Mouse (Mus musculus): ENCODE data around the gene Klrb1b. TPM values are rescaled to one million over a fixed set of nuclear protein-coding genes. Genes with fewer than 3 reads are reported as not detected.
"Not testable (repeated sequence)": the region's sequence is repeated elsewhere in the genome, so short reads cannot be mapped to it uniquely, and the experiment has no call there.

The Klrb1b gene
- polyA plus RNA-seq, 1 experiment from 2014 or later: 0.56 TPM

DNA sequence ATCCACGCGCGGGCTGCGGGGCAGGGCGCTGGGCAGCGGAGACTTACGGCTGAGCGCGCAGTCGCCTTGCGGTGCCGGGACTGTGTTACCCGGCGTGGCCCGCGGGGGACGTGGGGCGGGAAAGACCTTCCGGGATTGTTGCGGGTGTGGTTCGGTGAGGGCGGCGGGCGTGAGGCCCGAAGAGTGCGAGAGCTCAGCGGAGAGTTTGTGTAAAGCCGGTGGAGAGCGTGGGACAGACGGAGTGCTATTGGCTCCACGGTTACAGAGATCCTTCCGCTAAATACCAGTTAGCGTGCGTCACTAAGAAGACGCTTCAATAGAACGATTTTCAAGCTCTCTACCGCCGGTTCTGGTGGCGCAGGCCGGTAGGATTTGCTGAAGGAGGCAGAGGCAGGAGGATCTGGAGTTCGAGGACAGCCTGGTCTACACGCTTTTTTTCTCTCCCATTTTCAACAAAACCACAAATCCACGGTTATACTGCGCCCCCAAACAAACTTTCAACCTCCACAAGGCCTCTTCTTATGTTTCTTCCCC, 16.9 kb upstream of the Klrb1b start:
- peaks cover 16% of the 10 kb centered on the region; the same call in 1 of the 2 replicates for H3K4me1 ChIP-seq (ENCODE audit: control insufficient read depth, insufficient read depth, low read length)
- H3K4me3 ChIP-seq (replicated peaks; ENCODE audit: low read length): peak overlapping the region; percentile 73
- peak overlapping the region; percentile 98 for H3K27ac ChIP-seq (ENCODE audit: low read length)
- WGBS: under 1% methylated on average over 44 of the region's 44 CpGs
- no peaks in the 10 kb centered on the region for H3K36me3 ChIP-seq (ENCODE audit: control insufficient read depth, insufficient read depth, low read length)
- H3K9me3 ChIP-seq (replicated peaks; ENCODE audit: control insufficient read depth, low read length): no peaks in the 10 kb centered on the region
- H3K27me3 ChIP-seq (ENCODE audit: control insufficient read depth, insufficient read depth, low read length): no peaks in the 10 kb centered on the region
- peak; percentile 86 for ATAC-seq (ENCODE audit: insufficient read depth, low FRiP score)
- H3K9ac ChIP-seq (ENCODE audit: low read length): peak overlapping the region; percentile 90
- peak overlapping the region; percentile 77 for H3K4me2 ChIP-seq (ENCODE audit: low read depth, low read length)

DNA sequence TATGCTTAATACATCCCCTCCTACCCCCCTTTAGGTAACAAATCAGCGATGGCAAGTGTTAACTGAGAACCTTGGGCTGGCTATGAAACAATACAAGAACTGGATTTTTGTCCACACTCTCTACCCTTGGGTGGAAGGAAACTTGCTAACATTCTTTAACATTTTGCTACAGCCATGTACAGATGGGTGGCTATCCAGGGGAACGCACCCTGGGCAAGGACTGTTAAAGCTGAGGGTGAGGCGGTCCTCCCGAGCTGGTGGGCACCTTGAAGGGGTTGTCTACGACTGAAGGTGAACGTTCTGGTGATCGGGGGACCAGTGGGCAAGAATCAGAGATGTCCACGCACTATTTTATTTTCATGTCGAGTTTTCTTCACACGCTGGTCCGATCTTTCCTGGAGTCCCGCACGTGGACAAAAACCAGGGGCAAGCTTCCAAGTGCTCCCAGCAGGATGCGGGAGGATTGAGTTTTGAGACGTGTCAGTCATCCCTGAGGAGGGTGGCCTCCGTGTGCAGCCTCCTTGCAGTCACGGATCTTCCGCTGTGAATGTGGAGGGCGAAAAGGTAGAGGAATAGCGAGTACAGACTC, 16.3 kb upstream of the Klrb1b start:
- Histone ChIP-seq H3K4me2 (ENCODE audit: low read depth, low read length) (peak overlapping the region; percentile 68), H3K27me3 (ENCODE audit: control insufficient read depth, insufficient read depth, low read length) (no peaks in the 10 kb centered on the region), H3K4me3 (replicated peaks; ENCODE audit: low read length) (peak overlapping the region; percentile 73), H3K36me3 (ENCODE audit: control insufficient read depth, insufficient read depth, low read length) (no peaks in the 10 kb centered on the region), H3K9ac (ENCODE audit: low read length) (peak overlapping the region; percentile 90), H3K4me1 (ENCODE audit: control insufficient read depth, insufficient read depth, low read length) (peaks cover 16% of the 10 kb centered on the region; the same call in 1 of the 2 replicates), H3K9me3 (replicated peaks; ENCODE audit: control insufficient read depth, low read length) (no peaks in the 10 kb centered on the region), H3K27ac (ENCODE audit: low read length) (peak overlapping the region; percentile 97)
- WGBS: under 1% methylated on average over 20 of the region's 20 CpGs
- ATAC-seq (ENCODE audit: insufficient read depth, low FRiP score): no peak

GRCm38 (mm10) chr6:128841327-128842089, 15.4 kb upstream of the Klrb1b start:
- peak overlapping the region; percentile 68 for H3K4me2 ChIP-seq (ENCODE audit: low read depth, low read length)
- H3K4me3 ChIP-seq (replicated peaks; ENCODE audit: low read length): peak overlapping the region; percentile 73
- 48% methylated on average over 4 of the region's 4 CpGs for WGBS
- H3K9me3 ChIP-seq (replicated peaks; ENCODE audit: control insufficient read depth, low read length): no peaks in the 10 kb centered on the region
- peak overlapping the region; percentile 90 for H3K9ac ChIP-seq (ENCODE audit: low read length)
- no peak for ATAC-seq (ENCODE audit: insufficient read depth, low FRiP score)
- peaks cover 16% of the 10 kb centered on the region; the same call in 1 of the 2 replicates for H3K4me1 ChIP-seq (ENCODE audit: control insufficient read depth, insufficient read depth, low read length)
- H3K27me3 ChIP-seq (ENCODE audit: control insufficient read depth, insufficient read depth, low read length): no peaks in the 10 kb centered on the region
- no peaks in the 10 kb centered on the region for H3K36me3 ChIP-seq (ENCODE audit: control insufficient read depth, insufficient read depth, low read length)
- H3K27ac ChIP-seq (ENCODE audit: low read length): peak overlapping the region; percentile 97; the same call in 1 of the 2 replicates

DNA sequence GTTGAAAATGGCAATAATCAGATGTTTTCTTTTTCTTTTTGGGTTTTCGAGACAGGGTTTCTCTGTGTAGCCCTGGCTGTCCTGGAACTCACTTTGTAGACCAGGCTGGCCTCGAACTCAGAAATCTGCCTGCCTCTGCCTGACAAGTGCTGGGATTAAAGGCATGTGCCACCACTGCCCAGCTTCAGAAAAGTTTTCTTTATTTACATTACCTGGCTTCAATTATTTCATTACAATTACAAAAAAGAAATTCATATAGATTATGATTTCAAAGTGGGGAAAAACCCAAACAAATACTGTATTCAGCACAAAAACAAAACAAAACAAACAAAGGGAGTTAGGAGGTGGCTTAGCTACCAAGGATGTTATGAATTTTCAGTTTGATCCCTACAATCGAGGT, 14.5 kb upstream of the Klrb1b start:
- H3K4me1 ChIP-seq (ENCODE audit: control insufficient read depth, insufficient read depth, low read length): peaks cover 16% of the 10 kb centered on the region; the same call in 1 of the 2 replicates
- not testable (repeated sequence) for H3K9ac ChIP-seq (ENCODE audit: low read length); ATAC-seq (ENCODE audit: insufficient read depth, low FRiP score); H3K27me3 ChIP-seq (ENCODE audit: control insufficient read depth, insufficient read depth, low read length); H3K27ac ChIP-seq (ENCODE audit: low read length); H3K36me3 ChIP-seq (ENCODE audit: control insufficient read depth, insufficient read depth, low read length); H3K9me3 ChIP-seq (replicated peaks; ENCODE audit: control insufficient read depth, low read length); H3K4me2 ChIP-seq (ENCODE audit: low read depth, low read length); H3K4me3 ChIP-seq (replicated peaks; ENCODE audit: low read length)
- WGBS: 87% methylated on average over 3 of the region's 3 CpGs

GRCm38 (mm10) chr6:128839921-128840320, 13.8 kb upstream of the Klrb1b start:
- no peak for ATAC-seq (ENCODE audit: insufficient read depth, low FRiP score)
- Histone ChIP-seq H3K4me3 (replicated peaks; ENCODE audit: low read length) (peak overlapping the region; percentile 86), H3K9me3 (replicated peaks; ENCODE audit: control insufficient read depth, low read length) (no peaks in the 10 kb centered on the region), H3K36me3 (ENCODE audit: control insufficient read depth, insufficient read depth, low read length) (no peaks in the 10 kb centered on the region), H3K4me1 (ENCODE audit: control insufficient read depth, insufficient read depth, low read length) (peaks cover 16% of the 10 kb centered on the region; the same call in 1 of the 2 replicates), H3K4me2 (ENCODE audit: low read depth, low read length) (peak overlapping the region; percentile 75), H3K27ac (ENCODE audit: low read length) (peak overlapping the region; percentile 99; the same call in 1 of the 2 replicates), H3K9ac (ENCODE audit: low read length) (no peak overlapping the region), H3K27me3 (ENCODE audit: control insufficient read depth, insufficient read depth, low read length) (no peaks in the 10 kb centered on the region)
- 53% methylated on average over 7 of the region's 7 CpGs for WGBS

DNA sequence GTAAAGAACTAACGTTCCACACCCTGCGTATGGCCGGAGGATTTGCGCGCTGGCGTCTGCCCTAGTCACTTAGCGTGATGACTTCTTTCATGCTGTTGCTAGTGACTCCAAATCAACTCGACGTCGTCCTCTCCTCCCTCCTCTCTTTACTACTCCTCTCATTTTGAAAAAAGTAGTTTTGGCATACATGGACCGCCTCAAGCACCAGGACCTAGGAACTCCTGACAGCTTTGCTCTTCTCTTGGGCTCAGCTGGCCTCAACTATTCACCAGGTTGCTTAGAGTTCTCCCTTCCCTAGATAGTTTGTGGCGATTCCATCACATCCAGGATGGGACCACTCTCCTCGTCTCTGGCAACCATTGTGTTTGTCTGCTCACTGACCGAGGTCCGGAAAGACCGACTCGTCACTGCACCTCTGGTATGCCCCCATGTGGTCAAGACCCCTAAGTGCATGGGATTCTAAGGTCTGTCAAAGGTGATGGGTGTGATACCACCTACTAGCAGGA, 13.2 kb upstream of the Klrb1b start:
- Histone ChIP-seq H3K4me2 (ENCODE audit: low read depth, low read length) (peak overlapping the region; percentile 75), H3K4me1 (ENCODE audit: control insufficient read depth, insufficient read depth, low read length) (peaks cover 12% of the 10 kb centered on the region; the same call in 1 of the 2 replicates), H3K36me3 (ENCODE audit: control insufficient read depth, insufficient read depth, low read length) (no peaks in the 10 kb centered on the region), H3K9me3 (replicated peaks; ENCODE audit: control insufficient read depth, low read length) (no peaks in the 10 kb centered on the region), H3K4me3 (replicated peaks; ENCODE audit: low read length) (peak overlapping the region; percentile 86), H3K9ac (ENCODE audit: low read length) (peak overlapping the region; percentile 59), H3K27me3 (ENCODE audit: control insufficient read depth, insufficient read depth, low read length) (no peaks in the 10 kb centered on the region), H3K27ac (ENCODE audit: low read length) (peak overlapping the region; percentile 99)
- under 1% methylated on average over 17 of the region's 17 CpGs for WGBS
- ATAC-seq (ENCODE audit: insufficient read depth, low FRiP score): peak; percentile 2; the same call in 1 of the 2 replicates

DNA sequence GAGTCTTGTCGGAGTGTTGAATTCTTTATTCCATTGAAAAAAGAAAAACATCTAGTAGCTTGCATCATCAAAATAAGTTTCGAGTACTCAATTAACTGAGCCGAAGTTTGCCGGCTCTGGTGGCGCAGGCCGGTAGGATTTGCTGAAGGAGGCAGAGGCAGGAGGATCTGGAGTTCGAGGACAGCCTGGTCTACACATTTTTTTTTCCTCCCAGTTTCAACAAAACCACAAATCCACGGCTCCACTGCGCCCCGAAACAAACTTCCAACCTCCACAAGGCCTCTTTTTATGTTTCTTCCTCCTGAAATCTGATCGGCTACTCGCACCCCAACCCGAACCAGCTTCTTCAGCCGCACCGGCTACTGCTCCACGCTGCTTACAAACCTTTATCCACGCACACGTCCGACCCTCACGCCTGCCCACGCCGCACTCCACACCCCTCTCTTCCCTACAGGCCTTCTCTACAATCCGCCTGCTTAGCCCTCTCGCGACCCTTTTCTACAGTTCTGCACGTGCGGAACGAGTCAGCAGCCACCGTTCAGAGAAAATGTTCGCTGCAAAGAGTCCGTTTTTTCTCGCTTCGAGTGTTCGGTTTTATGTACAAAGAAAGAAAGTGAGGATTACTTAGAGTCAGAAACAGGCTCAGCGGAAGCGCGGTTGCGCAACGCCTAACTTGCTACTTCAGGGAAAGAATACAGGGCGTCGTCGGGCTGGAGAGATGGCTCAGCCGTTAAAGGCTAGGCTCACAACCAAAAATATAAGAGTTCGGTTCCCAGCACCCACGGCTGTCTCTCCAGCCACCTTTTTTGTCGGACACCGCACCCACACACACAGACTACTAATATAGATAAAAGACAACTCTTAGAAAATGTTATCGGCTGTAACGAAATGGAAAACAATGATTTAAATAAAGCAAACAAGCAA, 12.5 kb upstream of the Klrb1b start:
- H3K4me2 ChIP-seq (ENCODE audit: low read depth, low read length): peak overlapping the region; percentile 75
- under 1% methylated on average over 49 of the region's 49 CpGs for WGBS
- peak overlapping the region; percentile 86 for H3K4me3 ChIP-seq (replicated peaks; ENCODE audit: low read length)
- H3K4me1 ChIP-seq (ENCODE audit: control insufficient read depth, insufficient read depth, low read length): 0 out of 2 replicates have a peak, but pooled peaks cover 9% of the 10 kb centered on the region
- H3K9me3 ChIP-seq (replicated peaks; ENCODE audit: control insufficient read depth, low read length): no peaks in the 10 kb centered on the region
- peak; percentile 64 for ATAC-seq (ENCODE audit: insufficient read depth, low FRiP score)
- no peaks in the 10 kb centered on the region for H3K36me3 ChIP-seq (ENCODE audit: control insufficient read depth, insufficient read depth, low read length)
- peak overlapping the region; percentile 99 for H3K27ac ChIP-seq (ENCODE audit: low read length)
- no peaks in the 10 kb centered on the region for H3K27me3 ChIP-seq (ENCODE audit: control insufficient read depth, insufficient read depth, low read length)
- H3K9ac ChIP-seq (ENCODE audit: low read length): peak overlapping the region; percentile 89
